Mouse (Mus musculus) frontal cortex, postnatal 10 days (tissue): ENCODE results near the gene Caap1.
A peak's percentile ranks its signal among the peaks of the same experiment; 100 is the strongest.

ENCODE experiments used
- DNase-seq, 2 experiments: peaks; one replicate each; pipeline ENCODE4 v3.0.0; 2022; ENCODE audit warnings: low spot score in 2 of 2, mixed read lengths in 1 of 2

Caap1 gene

DNA sequence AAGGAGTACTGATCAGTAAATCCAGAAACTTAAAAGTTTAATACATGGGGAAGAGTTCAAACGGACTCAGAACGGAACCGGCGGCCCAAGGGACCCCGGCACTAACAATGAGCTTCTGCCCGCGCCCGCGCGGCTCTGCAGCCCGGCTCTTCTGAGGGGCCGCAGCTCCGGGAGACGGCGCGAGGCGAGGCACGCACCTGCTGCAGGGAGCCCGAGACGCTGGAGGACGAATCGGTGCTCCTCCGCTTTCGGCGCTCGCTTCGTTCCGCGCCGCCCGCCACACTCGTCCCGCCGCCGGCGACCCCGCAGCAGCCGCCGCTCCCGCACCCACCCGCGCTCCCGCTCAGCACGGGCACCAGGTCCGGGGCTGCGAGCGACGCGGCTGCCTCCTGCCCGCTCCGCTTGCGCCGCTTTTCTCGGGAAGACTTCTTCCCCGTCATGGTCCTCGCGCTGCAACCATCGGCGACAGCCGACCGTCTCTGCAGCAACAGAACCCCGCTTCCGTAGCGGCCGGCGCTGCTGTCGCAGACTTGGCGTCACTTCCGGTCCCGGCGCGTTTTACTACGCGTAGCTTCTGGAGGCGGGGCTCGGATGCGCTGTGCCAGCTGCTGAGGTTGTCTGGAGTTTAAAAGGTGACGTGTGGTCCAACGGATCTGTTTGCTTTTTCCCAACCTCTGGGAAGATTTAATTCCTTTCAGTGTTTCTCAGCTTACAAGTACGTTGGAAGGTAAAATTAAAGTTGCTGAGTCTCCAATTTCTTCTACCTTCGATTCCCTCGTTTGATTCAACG is at the start of gene Caap1, which contains the start of gene Gm10306:
TSS of gene Caap1 (minus strand) at position 532 of the 790 bp plus-strand sequence.
TSS of gene Gm10306 (plus strand) at position 282 of the 790 bp plus-strand sequence.
- peak; percentile 82 to 93 for DNase-seq

DNA sequence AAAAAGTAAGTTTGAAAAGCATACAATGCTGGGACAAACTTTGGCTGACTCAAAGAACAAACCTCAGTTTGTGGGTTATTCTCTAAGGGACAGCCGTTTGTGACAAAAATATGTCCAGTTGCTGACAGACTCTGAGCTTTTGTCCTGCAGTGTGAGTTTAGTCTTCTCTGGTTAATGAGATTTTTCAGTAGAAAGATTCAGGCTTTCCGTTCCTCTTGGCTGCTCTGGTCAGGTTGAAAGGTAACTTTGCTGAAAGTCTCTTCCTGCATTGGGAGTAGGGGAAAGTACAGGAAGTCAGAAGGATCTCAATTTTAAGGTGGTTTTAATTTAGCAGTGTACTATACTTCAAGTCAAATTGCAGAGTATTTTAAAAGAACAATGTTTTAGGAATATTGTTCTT is 49.0 kb upstream of the Caap1 start:
- DNase-seq, result no peak

DNA sequence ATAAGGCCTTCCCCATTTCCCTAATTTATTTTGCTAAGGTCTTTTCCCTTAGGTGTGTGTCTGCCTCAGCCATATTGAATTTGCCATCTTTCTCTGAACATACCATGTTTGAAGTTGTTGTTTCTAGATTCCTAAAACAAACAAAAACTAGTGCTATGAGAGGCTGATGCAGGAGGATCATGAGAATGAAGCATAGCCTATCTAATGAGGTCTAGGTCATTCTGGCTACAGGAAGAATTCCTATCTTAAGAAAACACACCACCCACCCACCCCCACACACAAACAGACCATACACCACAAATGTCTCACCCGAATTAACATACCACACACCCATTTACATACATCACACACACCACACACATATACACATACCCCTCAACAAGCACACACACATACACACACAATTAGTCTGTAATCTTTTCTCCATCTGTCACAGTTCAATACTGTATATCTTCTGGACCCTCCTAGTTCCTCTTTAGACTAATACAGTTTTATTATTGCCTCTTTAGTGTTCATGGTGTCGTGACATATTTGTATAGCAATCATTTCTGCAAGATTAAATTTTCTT is 47.9 kb upstream of the Caap1 start:
- DNase-seq, result no peak

DNA sequence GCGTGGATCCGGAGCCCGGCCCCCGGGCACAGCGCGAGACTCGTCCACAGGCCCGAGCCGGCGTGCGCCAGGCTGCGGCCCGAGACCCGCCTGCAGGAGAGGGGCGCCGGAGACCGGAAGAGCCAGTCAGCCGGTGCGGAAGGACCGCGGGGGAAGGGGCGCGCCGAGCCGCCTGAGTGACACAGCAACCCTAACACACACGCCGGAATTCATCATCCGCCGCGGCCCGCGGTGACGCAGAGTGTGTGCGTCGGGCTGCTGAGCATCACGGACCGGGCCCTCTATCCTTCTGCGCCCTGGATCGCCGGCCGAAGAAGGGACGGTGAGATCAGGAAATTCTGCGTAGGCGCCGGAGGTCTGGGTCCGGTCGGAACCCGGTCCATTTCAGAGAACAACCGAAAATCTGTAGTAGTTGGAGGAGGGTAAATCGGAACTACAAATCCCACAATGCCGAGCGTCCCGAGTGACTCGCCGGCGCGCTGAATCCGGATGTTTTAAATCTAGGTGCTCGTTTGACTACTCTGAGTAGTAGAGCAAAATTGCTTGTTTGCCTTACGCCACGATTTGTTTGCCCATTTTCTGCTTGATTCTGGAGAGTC is 46.5 kb upstream of the Caap1 start, which contains the start of gene Plaa:
TSS of gene Plaa (minus strand) at position 214 of the 599 bp plus-strand sequence.
- DNase-seq, result peak; percentile 90 to 94

DNA sequence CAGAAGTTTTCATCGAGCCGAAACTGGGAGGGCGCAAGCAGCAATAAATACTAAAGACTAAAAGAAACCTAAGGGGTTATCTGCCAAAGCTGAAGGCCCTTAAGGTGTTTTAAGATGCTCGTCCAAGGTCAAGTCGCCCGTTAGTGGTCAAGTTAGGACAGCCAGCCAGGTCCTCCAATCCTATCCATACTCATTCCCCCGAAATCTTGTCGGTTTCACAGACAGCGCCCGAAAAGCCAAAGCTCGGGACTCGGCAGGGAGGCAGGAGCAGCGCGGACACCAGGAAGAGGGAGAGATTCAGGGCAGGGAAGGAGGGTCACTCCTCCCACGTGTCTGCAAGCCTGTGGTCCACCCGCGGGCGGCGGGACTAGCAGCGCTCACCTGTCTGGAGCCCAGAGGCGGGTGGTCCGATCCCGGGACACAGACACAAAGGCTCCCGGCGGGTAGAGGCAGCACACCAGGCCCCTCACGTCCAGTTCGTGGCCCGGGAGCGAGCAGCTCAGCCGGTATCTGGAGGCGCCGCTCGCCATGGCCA is 46.0 kb upstream of the Caap1 start:
- no peak for DNase-seq

DNA sequence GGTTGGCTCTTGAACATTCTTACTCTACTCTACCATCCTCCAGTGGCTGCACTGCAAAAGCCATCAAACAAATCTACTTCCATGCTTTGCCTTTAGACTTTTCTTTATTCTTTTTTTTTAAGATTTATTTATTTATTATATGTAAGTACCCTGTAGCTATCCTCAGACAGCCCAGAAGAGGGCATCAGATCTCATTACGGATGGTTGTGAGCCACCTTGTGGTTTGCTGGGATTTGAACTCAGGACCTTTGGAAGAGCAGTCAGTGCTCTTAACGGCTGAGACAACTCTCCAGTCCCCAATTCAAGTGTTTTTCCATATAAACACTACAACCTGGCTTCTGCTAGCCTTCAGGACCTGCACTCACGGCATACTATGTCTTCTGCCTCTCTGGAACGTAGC is 44.8 kb upstream of the Caap1 start:
- DNase-seq, result no peak

DNA sequence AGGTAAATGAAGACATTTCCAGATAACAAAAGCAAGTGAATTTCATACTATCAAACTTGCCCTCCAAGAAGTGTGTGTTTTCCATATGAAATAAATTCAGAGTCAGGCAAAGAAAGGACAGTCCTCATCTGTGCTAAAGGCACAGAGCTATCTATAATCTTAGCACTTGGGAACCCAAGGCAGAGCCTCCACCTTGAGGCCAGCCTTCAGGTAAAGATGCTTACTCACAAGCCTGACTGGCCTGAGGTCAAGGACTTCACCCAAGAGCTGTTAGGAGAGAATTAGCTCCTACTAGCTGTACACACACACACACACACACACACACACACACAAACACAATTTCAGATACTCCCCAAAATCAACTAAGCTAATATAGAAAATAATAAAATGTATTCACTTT is 36.1 kb upstream of the Caap1 start:
- no peak for DNase-seq

DNA sequence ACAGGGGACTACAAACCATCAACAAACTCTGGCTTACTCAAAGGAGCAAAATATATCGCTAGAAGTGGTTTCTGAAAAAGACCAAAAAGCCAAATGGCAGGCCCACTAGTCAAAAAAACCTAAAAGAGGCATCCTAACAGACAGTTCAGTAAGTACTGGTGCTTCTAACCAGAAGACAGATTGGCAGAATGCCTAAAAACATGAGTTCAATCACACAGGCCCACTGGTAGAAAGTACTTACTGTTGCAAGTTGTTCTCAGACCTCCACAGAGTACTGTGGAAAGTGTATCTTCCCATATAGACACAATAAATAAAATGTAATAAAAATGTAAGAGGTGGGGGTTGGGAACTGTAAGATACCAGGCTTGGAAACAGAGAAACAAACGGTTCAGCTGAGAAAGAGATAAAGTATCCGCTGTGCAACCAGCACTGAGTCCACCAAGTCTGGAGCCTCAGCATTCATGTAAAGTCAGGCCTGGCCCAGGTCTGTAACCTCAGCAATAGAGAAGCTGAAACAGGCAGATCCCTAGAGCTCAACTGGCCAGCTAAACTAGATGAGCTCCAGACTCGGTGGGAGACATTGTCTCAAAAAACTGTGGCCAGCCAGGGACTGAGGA is 35.3 kb upstream of the Caap1 start:
- DNase-seq, result no peak

DNA sequence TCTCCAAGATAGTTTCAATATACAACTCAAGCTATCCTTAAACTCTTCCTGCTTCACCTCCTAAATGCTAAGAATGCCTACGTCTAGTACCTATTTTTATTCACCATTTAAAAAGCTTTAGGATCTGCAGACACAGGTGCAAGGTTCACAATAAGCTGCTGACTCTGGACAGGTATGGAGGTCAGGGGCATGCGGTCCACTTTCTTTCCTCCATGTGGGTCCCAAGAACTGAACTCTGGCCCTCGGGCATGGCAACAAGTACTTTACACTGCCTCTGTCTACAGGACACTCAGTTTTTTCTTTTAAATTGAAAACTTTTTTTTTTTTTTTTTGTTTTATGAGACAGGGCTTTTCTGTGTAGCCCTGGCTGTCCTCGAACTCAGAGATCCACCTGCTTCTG is 16.1 kb upstream of the Caap1 start:
- DNase-seq, result no peak

DNA sequence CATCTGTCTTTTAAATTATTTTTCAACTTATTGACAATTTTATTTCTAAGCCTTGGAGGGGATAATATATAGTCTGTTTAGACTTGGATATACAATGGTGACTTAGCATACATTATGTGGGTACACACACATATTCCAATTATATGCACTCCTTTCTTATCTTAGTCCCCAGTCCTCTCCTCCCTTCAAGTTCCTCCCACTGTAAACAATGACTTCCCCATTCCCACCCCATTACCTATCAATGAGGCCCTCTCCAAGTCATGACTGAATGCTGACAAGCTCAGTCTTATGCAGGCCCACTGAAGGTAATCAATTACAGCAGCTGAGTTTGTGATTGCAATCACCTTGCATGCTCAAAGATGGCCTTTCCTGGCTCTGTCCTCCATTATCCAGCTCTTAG is 7.7 kb upstream of the Caap1 start:
- no peak for DNase-seq

DNA sequence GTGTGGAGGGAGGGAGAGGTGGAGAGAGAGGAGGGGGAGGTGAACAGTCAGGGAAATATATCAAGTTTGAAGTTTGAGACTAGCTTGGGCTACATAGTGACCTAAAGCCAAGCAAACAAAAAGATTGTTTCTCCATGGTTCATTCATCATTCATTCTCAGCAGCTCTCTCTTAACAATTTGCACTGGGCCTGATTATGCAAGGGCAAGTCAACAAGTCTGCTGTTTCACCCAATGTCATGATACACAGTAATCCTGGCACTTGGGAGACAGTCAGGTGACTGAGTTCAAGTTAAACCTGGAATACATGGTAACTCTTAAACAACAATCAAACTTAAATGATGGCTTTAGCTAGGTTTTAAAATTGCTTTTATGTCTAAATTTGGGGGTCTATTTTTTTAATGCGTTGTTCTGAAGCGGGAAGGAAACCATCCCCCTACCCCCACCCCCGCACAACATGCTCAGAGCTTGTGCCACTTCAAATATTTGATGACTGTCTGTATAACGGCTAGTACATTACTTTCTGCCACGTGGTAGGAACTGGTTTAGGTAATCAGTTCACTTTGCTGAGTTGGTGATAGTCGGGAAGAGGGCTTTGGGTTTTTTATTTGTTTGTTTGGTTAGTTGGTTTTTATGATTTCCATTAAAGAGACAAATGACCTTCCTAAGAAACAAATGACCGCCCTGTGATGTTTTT is 5.5 kb upstream of the Caap1 start:
- DNase-seq, result no peak

DNA sequence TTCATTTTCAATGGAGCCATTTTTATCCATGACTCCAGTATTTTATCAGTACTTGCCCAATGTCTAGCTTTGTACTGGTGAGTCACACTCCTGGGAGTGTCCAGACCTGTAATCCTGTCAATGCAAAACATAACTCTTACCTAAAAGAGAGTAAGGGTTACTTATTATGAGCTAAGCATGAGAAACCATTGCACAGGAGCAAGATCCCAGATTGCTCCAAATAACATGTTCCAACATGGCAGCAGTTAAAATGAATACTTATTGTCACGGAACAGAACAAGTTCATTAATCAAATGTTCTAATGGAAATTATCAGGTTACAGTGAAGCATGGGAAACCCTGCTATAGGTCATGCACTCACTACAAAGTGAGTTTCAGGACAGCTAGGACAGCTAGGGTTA is 3.7 kb upstream of the Caap1 start:
- no peak for DNase-seq

DNA sequence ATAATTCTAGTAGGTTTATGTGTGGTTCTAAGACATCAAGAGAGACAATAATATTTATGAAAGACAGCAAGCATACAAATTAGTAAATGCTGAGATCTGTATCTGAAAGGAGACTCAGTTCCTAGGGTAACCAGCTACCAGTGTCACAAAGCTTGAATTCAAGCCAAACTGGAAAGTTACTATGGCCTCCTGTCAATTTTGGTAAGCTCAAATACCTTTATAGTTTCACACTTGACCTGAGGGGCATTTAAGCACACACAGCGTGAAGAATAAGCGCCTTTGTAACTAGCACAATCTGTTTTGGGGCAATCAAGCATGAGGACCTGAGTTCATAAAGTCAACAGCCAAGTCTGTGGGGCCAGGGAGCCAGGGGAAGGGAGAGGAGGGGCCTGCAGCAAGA is 2.7 kb upstream of the Caap1 start:
- DNase-seq, result no peak

DNA sequence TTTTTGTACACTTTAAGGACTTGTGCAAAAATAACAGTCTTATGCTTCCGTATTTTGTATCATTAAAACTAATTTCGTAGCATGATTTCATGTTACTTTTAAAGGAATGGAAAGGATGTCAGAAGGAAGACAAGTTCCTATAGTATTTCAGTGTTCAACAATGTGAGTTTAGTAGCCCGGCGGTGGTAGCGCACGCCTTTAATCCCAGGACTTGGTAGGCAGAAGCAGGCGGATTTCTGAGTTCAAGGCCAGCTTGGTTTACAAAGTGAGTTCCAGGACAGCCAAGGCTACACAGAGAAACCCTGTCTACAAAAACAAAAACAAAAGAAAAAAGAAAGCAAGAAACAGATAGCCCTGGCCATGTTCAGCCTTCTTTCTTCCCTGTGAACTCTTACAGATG is 549 bp upstream of the Caap1 start:
- DNase-seq, result no peak

DNA sequence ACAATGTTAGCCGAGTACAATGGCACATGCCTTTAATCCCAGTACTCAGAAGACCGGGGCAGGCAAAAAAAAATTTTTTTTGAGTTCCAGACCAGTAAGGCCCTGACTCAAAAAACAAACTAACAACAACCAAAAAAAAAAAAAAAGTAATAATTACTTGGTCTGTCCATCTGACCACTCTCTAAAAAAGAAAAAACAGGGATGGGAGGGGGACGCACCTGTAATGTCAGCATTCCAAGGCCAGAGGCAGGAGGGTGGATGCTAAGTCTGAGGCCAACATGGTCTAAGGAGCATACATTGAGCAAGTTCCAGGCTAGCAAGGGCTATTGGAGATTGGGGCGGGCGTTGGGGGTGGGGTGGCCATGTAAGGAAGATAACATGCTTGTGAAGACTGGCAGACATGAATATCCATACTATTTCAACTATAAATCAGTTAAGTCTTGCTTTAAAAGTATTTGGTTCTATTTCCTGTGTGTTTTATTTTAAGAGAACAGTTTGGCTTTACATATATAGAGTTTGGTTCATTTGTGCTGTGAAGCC is 1.6 kb downstream of the Caap1 start:
- no peak for DNase-seq

DNA sequence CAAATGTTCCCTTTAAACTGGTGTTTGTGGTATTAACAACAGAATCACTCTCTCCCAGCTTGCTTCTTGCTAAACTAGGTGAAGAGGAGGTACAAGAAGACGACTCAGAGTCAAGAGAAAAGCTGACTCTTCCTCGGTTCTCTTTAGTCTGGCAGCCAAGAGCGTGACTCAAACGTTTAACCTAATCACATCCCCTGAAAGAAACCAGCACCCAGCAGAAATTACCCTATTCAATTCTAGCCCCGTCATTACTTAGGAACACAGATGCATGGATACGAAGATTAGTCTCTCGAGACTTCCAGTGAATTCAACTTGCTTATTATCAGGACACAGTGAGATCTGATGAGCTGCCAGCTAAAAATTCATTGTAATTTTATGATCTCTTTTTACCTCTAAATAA is 12.3 kb downstream of the Caap1 start:
- DNase-seq, result no peak

DNA sequence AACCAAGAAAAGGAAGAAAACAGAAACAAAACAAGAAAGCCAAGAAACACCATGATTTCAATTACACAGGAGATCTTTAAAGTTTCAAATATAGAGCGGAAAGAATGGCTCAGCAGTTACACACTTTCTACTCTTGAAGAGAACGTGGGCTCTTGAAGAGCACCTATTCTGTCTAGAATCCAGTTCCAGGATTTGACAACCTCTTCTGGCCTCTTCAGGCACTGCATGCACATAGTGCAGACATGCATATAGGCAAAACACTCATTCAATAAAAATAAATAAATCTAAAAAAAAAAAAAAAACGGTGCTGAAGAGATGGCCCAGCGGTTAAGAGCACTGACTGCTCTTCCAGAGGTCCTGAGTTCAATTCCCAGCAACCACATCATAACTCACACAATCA is 13.6 kb downstream of the Caap1 start:
- DNase-seq, result no peak

DNA sequence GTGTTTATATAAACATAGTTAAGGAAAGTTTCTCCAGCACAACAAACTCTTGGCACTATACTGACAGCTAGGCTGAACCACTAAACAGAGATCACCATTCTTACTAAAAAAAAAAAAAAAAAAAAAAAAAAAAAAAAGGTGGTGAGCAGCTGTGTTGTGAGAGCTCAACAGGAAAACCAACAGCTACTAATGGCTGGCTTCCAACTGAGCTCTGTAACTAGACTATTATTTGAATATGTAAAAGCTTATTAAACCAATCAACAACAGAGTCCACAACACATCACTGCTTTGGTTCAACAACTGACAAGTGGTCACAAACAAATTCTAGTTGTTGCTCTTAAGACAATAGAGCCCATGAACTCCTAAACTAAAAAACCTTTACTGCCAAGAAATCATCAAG is 23.4 kb downstream of the Caap1 start:
- no peak for DNase-seq

DNA sequence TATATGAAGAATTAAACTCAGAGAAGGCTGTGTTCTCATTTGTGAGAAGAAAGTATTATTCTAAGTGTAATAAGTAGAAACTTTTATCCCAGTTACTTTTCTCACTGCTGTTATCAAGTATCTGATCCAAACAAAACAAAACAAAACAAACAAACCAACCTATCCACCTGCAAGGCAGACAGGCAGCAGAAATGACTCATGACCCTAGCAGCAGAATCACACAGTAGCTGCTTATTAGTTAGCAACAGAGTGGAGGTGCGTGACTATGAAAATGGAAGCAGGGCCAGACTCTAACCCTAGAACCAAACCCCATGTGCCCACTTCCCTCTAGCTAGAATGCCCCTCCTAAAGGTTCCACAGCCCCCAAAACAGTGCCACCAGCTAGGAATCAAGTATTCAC is 27.1 kb downstream of the Caap1 start:
- DNase-seq, result no peak

DNA sequence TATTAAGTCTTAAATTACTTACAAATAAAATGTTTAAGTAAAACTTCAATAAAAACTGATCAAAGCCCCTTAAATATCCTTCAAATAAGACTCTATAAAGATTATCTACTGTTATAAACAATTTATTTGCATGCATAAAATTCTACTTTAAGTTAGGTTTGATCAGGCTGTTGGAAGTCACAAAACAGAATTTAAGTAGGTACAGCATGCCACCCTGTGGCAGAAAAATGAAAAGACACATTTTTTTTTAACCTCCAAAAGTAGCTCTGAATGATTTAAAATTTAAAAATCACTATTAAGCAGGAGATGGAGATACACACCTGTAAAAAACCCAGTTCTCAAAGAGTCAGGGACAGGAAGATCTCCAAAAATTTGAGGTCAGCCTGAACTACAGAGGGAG is 33.3 kb downstream of the Caap1 start:
- DNase-seq, result no peak

DNA sequence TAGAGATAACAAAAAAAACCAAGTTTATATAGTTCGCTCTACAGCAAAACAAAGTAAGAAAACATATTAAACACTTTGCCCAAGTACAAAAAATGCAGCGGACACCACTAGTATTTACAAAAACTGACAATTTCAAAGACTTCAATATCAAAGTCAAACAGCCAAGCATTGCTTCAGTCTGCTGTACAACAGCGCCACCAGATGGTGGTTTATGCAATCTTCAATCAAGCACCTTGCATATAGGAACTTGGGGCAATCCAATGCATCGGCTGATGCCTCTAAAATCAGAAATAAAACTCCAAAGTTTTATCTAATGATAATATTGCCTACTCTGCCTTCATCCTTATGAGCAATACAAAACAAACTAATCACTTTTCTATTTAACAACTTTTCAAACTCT is 39.0 kb downstream of the Caap1 start:
- DNase-seq, result peak in 1 of 2 experiments; percentile 37

DNA sequence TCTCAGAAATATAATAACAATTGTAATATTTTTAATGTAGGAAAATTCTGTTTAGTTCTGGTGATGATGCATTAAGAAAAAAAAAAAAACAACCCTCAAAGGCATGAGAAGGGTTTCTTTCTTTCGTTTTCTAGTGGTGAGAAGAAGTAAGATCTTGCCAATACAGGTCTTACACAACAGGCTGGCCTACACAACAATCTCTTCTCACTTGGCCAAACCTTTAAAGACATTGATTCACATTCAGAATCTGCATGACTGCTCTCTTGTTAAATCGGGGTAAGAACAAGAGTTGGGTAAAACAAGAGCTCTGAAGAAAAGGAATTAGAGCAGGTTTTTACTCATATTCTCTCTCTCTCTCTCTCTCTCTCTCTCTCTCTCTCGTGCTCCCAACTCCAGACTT is 41.2 kb downstream of the Caap1 start:
- DNase-seq, result no peak
